Mouse (Mus musculus) bone marrow, adult 2 months (tissue): Measurements from ENCODE around the gene Fer1l4. TPM values are rescaled to one million over a fixed set of nuclear protein-coding genes. Genes with fewer than 3 reads are reported as not detected.

Source experiments
- H3K27ac ChIP-seq: fragments of 200-500 bp; 2 replicates; pipeline ENCODE4 v1.5.1; 2012; ENCODE audit warnings: low read depth, mild to moderate bottlenecking, control low read depth, inconsistent platforms, low read length; ENCODE audit not compliant: control insufficient read depth, poor library complexity, insufficient read depth
- H3K4me1 ChIP-seq: fragments of 200-500 bp; 2 replicates; pipeline ENCODE4 v1.6.1; 2011; ENCODE audit warnings: low read length; ENCODE audit not compliant: control insufficient read depth, insufficient read depth
- H3K4me3 ChIP-seq: fragments of 200-500 bp; replicated peaks from 2 replicates; pipeline ENCODE3; 2011; ENCODE audit warnings: mild to moderate bottlenecking, low read depth, low read length, control low read depth; ENCODE audit not compliant: control insufficient read depth
- CTCF ChIP-seq: fragments of 200-500 bp; IDR thresholded peaks from 2 replicates; pipeline ENCODE4 v1.5.1; 2011; ENCODE audit warnings: low read length, control low read depth; ENCODE audit not compliant: control insufficient read depth, insufficient read depth
- POLR2A ChIP-seq: fragments of 200-500 bp; IDR thresholded peaks from 2 replicates; pipeline ENCODE4 v1.6.1; 2011; ENCODE audit warnings: low read depth, mild to moderate bottlenecking, control low read depth, low read length, borderline replicate concordance; ENCODE audit not compliant: control insufficient read depth
- WGBS: fragments of 180-500 bp; shearing (Covaris S2); methylation state at CpG from one replicate; pipeline ENCODE4 v1.1.7; 2018; 5-methylcytosine and 5-hydroxymethylcytosine counted together
- polyA plus RNA-seq: library from polyadenylated mRNA; stranded (reverse); fragments of >200 nt; gene quantifications from 2 replicates; pipeline ENCODE4 v1.2.4, GENCODE M21; 2011; ENCODE audit warnings: low replicate concordance; ENCODE audit not compliant: missing spikeins, insufficient read depth, insufficient read length

The Fer1l4 gene
- polyA plus RNA-seq, 1 experiment, result not detected

GRCm38 (mm10) chr2:155991151-155991550, 61.6 kb downstream of the Fer1l4 start:
- H3K4me1 ChIP-seq, result no peaks in the 10 kb centered on the region
- TF ChIP-seq POLR2A (no peak), CTCF (no peak)
- H3K4me3 ChIP-seq, result no peak overlapping the region
- 90% methylated on average over 10 of the region's 10 CpGs for WGBS
- no peak overlapping the region for H3K27ac ChIP-seq

- 63% methylated on average over 4 of the region's 4 CpGs for WGBS
- TF ChIP-seq CTCF (no peak), POLR2A (no peak)
- no peaks in the 10 kb centered on the region for H3K4me1 ChIP-seq
- no peak overlapping the region for H3K4me3 ChIP-seq
- peak overlapping the region; percentile 26; the same call in 1 of the 2 replicates for H3K27ac ChIP-seq
Measured at GRCm38 (mm10) chr2:155989085-155989484, 63.7 kb downstream of the Fer1l4 start.

- 89% methylated on average over 6 of the region's 6 CpGs for WGBS
- TF ChIP-seq POLR2A, result no peak
- TF ChIP-seq CTCF, result no peak
Measured at GRCm38 (mm10) chr2:155987131-155987530, 65.6 kb downstream of the Fer1l4 start.

GRCm38 (mm10) chr2:155985776-155986175, 67.0 kb downstream of the Fer1l4 start:
- no peak overlapping the region for H3K27ac ChIP-seq
- no peak overlapping the region for H3K4me3 ChIP-seq
- WGBS, result 78% methylated on average over 7 of the region's 7 CpGs
- no peak for TF ChIP-seq CTCF
- no peak for TF ChIP-seq POLR2A
- no peaks in the 10 kb centered on the region for H3K4me1 ChIP-seq

More at GRCm38 (mm10) chr2:155987131-155987530, 65.6 kb downstream of the Fer1l4 start:
- no peaks in the 10 kb centered on the region for H3K4me1 ChIP-seq
- H3K27ac ChIP-seq, result no peak overlapping the region
- no peak overlapping the region for H3K4me3 ChIP-seq

GRCm38 (mm10) chr2:155979328-155979991, 73.3 kb downstream of the Fer1l4 start:
- Histone ChIP-seq H3K4me3 (peak overlapping the region; percentile 61), H3K27ac (peak overlapping the region; percentile 74), H3K4me1 (peaks cover 3% of the 10 kb centered on the region; the same call in 1 of the 2 replicates)
- 0 out of 2 replicates have a peak, but pooled peaks have one; percentile 13 for TF ChIP-seq POLR2A
- TF ChIP-seq CTCF, result no peak
- WGBS, result 17% methylated on average over 5 of the region's 5 CpGs

- no peak for TF ChIP-seq POLR2A
- TF ChIP-seq CTCF, result peak; percentile 6; the same call in 1 of the 2 replicates
- no peak overlapping the region for H3K4me3 ChIP-seq
- H3K4me1 ChIP-seq, result peaks cover 3% of the 10 kb centered on the region
- peak overlapping the region; percentile 53 for H3K27ac ChIP-seq
- 73% methylated on average over 14 of the region's 14 CpGs for WGBS
Measured at GRCm38 (mm10) chr2:155974087-155974731, 78.5 kb downstream of the Fer1l4 start.

GRCm38 (mm10) chr2:155973348-155973747, 79.4 kb downstream of the Fer1l4 start:
- Histone ChIP-seq H3K27ac (no peak overlapping the region), H3K4me1 (peaks cover 3% of the 10 kb centered on the region), H3K4me3 (no peak overlapping the region)
- TF ChIP-seq CTCF, result no peak
- no peak for TF ChIP-seq POLR2A
- 84% methylated on average over 6 of the region's 6 CpGs for WGBS

Other genes with a start within 250 kb of the Fer1l4 start
- 7.8 and 17.8 TPM in 2 replicates for gene BC029722, start 233.5 kb downstream of the Fer1l4 start, polyA plus RNA-seq
- 88.2 and 146 TPM in 2 replicates for gene Eif6, start 226.0 kb downstream of the Fer1l4 start, polyA plus RNA-seq
- not detected in 2 replicates for gene Fam83c, start 218.1 kb downstream of the Fer1l4 start, polyA plus RNA-seq
- 7.6 and 14.9 TPM in 2 replicates for gene Uqcc1, start 122.6 kb downstream of the Fer1l4 start, polyA plus RNA-seq
- gene Gm15557, start 112.2 kb downstream of the Fer1l4 start, polyA plus RNA-seq, result not detected in 2 replicates
- gene Gdf5, start 107.6 kb downstream of the Fer1l4 start, polyA plus RNA-seq, result not detected in 2 replicates
- 24.0 and 39.1 TPM in 2 replicates for gene Cep250, start 96.5 kb downstream of the Fer1l4 start, polyA plus RNA-seq
- gene 6430550D23Rik, start 45.0 kb downstream of the Fer1l4 start, polyA plus RNA-seq, result 0.83 and 1.5 TPM in 2 replicates
- gene Ergic3, start 44.9 kb downstream of the Fer1l4 start, polyA plus RNA-seq, result 66.9 and 70.5 TPM in 2 replicates
- 0.99 and 5.4 TPM in 2 replicates for gene Spag4, start 12.2 kb upstream of the Fer1l4 start, polyA plus RNA-seq
- 3.9 and 10.5 TPM in 2 replicates for gene Cpne1, start 59.0 kb upstream of the Fer1l4 start, polyA plus RNA-seq
- 5.8 and 6.2 TPM in 2 replicates for gene Rbm12, start 59.0 kb upstream of the Fer1l4 start, polyA plus RNA-seq
- gene Gm28036, start 74.1 kb upstream of the Fer1l4 start, polyA plus RNA-seq, result 5.8 and 24.5 TPM in 2 replicates
- gene Romo1, start 91.1 kb upstream of the Fer1l4 start, polyA plus RNA-seq, result 109 and 111 TPM in 2 replicates
- gene Nfs1, start 91.2 kb upstream of the Fer1l4 start, polyA plus RNA-seq, result 13.1 and 24.7 TPM in 2 replicates
- gene Rbm39, start 127.3 kb upstream of the Fer1l4 start, polyA plus RNA-seq, result 221 and 329 TPM in 2 replicates
- 11.9 and 20.8 TPM in 2 replicates for gene Phf20, start 143.5 kb upstream of the Fer1l4 start, polyA plus RNA-seq